Mouse (Mus musculus): ENCODE results near the gene Brd2. TPM values are rescaled to one million over a fixed set of nuclear protein-coding genes. Genes with fewer than 3 reads are reported as not detected.
A peak's percentile ranks its signal among the peaks of the same experiment; 100 is the strongest.

The Brd2 gene
- polyA plus RNA-seq, 1 experiment from 2014 or later: 144 TPM

DNA sequence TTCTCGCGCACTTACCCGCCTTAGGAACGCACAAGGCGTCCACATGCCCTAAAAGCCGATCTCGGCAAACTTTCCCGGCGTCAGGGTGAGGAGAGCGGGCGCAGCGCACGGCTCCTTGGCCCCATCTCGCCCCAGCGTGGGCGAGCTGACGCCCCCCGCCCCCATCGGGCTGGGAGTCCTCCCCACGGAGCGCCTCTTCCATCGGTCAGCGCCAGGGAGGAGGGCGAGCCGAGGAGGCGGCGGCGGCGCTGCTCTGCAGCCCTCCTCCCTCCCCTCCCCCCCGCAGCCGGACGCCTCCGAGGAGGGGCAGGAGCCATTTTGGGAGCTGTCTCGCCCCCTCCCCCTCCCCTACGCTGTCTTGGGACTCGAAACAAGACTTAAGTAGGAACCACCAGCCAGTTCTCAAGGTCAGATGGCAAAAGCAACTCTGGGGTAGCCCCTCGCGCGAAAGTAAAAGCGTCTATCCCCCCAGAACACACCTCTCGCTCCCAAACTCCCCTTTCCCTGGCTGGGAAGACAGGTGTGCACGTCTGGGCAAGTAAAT lies 2.2 kb downstream of the Brd2 start:
- ATAC-seq (ENCODE audit: low FRiP score, low read depth): peak; percentile 10
- Histone ChIP-seq H3K4me2 (replicated peaks) (peak overlapping the region; percentile 98), H3K9me3 (no peaks in the 10 kb centered on the region), H3K4me1 (peaks cover 31% of the 10 kb centered on the region), H3K9ac (replicated peaks) (peak overlapping the region; percentile 98), H3K27ac (replicated peaks) (peak overlapping the region; percentile 100), H3K4me3 (peak overlapping the region; percentile 99), H3K36me3 (peaks cover 25% of the 10 kb centered on the region), H3K27me3 (no peaks in the 10 kb centered on the region)
- under 1% methylated on average over 38 of the region's 42 CpGs for WGBS

DNA sequence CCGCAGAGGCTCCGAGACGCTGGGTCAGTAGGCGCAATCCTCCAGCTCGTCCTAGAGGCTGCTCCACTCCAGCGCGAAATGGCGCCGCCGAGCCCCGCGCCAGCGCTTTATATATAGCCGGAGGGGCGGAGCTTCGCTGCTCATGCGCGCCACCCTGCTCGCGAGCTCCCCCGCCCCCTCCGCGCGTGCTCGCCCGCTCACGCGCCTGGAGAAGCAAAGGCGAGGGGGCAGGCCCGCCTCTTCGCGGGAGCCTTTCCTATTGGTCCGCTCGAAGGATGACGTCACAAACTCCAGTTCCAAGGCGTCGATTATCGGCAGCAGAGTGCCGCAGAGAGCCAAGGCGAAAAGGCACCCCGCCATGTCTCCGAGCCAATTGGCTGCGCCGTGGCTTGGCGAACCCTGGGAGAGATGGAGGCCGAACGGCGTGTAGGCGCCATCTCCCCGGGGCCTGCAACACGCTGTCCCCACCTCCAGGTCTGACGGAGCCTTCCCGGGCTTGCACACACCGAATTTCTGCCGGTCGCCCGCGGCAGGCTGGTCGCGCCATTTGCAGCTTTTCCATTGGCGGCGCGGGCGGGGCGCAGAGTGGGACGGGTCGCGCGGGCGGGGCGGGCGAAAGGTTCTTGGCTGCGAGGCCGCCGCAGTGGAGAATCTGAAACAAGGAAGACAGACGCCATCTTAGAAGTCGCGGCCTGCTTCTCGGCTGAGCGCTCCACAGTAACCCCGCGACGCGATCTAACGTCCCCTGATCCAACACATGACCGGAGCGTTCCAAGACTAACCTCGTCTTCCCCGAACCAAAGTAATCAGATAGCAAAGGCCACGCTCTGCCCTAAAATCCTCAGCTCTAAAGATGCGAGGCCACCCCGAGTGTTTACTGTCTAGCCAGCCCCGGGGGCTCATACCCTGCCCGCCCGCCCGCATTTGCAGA lies 2.9 kb downstream of the Brd2 start, which contains the start of gene H2-DMa:
TSS of gene H2-DMa (plus strand) at position 293 of the 931 bp plus-strand sequence.
- Histone ChIP-seq H3K4me1 (peaks cover 36% of the 10 kb centered on the region), H3K27me3 (no peaks in the 10 kb centered on the region), H3K4me2 (replicated peaks) (peak within 1 kb of the TSS; percentile 98), H3K9ac (replicated peaks) (peak within 1 kb of the TSS; percentile 98), H3K36me3 (peaks cover 32% of the 10 kb centered on the region), H3K9me3 (no peaks in the 10 kb centered on the region), H3K4me3 (peak within 1 kb of the TSS; percentile 99), H3K27ac (replicated peaks) (peak within 1 kb of the TSS; percentile 100)
- under 1% methylated on average over 96 of the region's 96 CpGs for WGBS
- peak; percentile 71 for ATAC-seq (ENCODE audit: low FRiP score, low read depth)

DNA sequence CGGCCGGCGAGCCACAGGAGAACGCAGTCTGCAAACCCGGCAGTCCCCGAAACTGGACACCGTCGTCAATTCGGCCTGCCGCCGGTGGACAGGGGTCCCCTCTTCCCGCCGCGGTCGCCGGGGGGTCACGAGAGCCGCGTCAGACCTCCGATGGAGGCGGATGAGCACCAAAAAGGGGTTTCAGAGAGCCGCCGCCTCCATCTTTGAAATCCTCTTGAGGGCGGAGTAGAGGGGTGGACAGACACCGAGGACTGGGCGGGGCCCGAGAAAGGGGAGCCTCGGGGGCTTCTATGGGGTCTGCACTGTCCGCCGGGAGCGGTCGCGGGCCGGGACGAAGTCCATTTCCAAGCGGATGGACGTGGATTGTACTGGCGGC lies 3.6 kb downstream of the Brd2 start:
- Histone ChIP-seq H3K36me3 (peaks cover 39% of the 10 kb centered on the region), H3K4me3 (peak overlapping the region; percentile 99)
- WGBS: under 1% methylated on average over 38 of the region's 38 CpGs

DNA sequence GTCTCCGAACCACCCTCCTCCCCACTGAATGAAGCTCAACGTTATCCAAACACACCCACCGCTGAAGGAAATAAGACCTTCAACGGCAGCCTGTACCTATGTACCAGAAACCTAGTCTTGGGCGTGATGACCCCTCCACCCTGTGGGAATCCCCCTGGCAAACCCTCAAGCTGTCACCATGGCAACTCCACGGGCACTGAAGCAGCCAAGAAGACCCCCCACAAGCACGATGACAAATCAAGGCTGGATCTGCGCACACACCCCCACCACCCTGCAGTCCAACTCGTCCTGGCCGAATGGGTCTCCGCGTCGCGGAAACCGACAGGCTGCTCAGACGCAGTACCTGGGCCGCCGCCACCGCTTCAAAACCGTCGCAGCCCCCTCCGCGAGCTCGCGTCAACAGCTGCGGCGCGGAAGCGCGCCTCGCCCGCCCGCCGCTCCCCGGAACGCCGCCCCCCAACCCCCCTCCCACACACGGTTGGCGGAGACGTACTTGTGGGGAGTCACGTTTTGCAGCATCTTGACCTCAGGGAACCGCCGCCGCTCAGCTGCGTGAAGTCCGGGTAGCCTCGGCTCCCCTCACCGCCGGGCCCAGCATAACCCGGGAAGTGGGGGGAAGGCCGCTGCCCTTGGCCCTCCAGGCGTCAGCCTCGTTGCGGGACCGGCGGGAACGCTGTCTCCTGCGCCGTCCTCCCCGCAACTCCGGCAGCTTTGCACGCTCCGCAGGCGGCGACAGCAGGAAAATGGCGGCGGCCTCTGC lies 4.1 kb downstream of the Brd2 start:
- H3K27ac ChIP-seq (replicated peaks): peak overlapping the region; percentile 100
- H3K9me3 ChIP-seq: no peaks in the 10 kb centered on the region
- under 1% methylated on average over 67 of the region's 67 CpGs for WGBS
- H3K9ac ChIP-seq (replicated peaks): peak overlapping the region; percentile 96
- peaks cover 28% of the 10 kb centered on the region for H3K4me1 ChIP-seq
- H3K27me3 ChIP-seq: no peaks in the 10 kb centered on the region
- H3K4me3 ChIP-seq: peak overlapping the region; percentile 99
- ATAC-seq (ENCODE audit: low FRiP score, low read depth): no peak
- peak overlapping the region; percentile 98 for H3K4me2 ChIP-seq (replicated peaks)
- H3K36me3 ChIP-seq: peaks cover 44% of the 10 kb centered on the region

More for the DNA sequence above, 3.6 kb downstream of the Brd2 start:
- ATAC-seq (ENCODE audit: low FRiP score, low read depth): no peak
- peak overlapping the region; percentile 98 for H3K4me2 ChIP-seq (replicated peaks)
- no peaks in the 10 kb centered on the region for H3K27me3 ChIP-seq
- H3K9ac ChIP-seq (replicated peaks): peak overlapping the region; percentile 96
- H3K27ac ChIP-seq (replicated peaks): peak overlapping the region; percentile 100
- no peaks in the 10 kb centered on the region for H3K9me3 ChIP-seq
- H3K4me1 ChIP-seq: peaks cover 33% of the 10 kb centered on the region

DNA sequence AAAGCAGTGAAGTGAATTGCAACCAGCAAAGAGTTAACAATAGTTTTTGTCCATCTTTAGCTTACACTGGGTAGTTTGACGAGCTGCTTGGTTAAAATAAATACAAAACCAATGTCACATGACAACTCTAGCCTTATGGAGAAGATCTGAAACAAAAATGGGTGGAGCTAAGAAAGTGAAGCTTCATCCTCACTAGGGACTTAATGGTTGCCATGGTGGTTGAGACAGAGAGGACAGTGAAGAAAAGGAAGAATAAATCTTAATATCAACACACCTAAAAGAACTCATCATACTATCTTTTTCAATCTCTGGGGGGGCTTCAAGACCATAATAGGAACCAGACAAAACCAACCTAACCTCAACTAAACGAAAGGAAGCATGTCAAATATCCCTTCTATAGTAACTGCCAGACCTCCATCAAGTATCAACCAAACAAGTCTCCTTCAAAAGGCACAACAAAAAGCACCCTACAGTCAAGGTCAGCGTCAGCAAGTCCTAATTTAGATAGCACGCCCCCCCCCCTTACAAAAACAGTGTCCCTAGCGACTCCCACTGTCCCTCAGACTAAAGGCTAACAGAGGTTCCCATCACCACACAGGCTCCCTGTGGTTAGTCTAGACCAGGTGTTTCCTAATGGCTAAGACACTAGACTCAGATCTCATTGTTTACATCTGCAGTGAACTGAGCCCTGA lies 4.9 kb downstream of the Brd2 start:
- H3K27me3 ChIP-seq: no peaks in the 10 kb centered on the region
- H3K4me2 ChIP-seq (replicated peaks): peak overlapping the region; percentile 98
- H3K4me1 ChIP-seq: peaks cover 24% of the 10 kb centered on the region
- 0% methylated on average over 5 of the region's 5 CpGs for WGBS
- peaks cover 51% of the 10 kb centered on the region for H3K36me3 ChIP-seq
- H3K9ac ChIP-seq (replicated peaks): peak overlapping the region; percentile 96
- H3K9me3 ChIP-seq: no peaks in the 10 kb centered on the region
- ATAC-seq (ENCODE audit: low FRiP score, low read depth): no peak
- H3K27ac ChIP-seq (replicated peaks): peak overlapping the region; percentile 100
- peak overlapping the region; percentile 99 for H3K4me3 ChIP-seq

DNA sequence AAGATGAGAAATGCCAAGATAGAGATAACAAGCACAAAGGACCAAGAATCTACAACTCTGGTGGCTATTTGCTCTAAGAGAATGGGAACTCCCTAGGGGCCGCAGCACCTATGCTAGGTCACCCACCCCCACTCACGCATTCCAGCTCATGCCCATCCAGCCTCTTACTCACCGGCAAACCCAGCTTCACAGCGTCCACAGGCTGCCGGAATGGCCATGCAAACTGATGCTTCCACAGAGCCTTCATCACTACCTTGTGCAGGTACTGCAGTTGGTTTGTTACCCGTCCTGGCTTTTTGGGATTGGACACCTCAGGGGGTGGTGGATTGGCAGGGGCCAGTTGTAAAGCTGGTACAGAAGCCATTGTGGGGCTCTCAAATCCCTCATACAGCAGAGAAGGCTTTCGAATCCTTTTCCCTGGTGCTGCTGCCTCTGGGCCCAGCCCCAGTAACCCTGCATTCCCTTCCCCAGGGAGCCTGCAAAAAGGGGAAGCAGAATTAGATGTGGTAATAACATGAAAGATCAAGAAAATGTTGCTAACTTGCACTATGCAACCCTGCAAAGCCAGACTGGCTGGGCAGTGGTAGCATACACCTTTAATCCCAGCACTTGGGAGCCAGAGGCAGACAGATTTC lies 5.6 kb downstream of the Brd2 start:
- Histone ChIP-seq H3K4me1 (peaks cover 24% of the 10 kb centered on the region), H3K4me3 (peak overlapping the region; percentile 99), H3K36me3 (peaks cover 59% of the 10 kb centered on the region), H3K9ac (replicated peaks) (peak overlapping the region; percentile 96), H3K9me3 (no peaks in the 10 kb centered on the region), H3K27me3 (no peaks in the 10 kb centered on the region), H3K4me2 (replicated peaks) (peak overlapping the region; percentile 98), H3K27ac (replicated peaks) (peak overlapping the region; percentile 22; the same call in 1 of the 2 replicates)
- ATAC-seq (ENCODE audit: low FRiP score, low read depth): no peak
- 39% methylated on average over 7 of the region's 7 CpGs for WGBS

DNA sequence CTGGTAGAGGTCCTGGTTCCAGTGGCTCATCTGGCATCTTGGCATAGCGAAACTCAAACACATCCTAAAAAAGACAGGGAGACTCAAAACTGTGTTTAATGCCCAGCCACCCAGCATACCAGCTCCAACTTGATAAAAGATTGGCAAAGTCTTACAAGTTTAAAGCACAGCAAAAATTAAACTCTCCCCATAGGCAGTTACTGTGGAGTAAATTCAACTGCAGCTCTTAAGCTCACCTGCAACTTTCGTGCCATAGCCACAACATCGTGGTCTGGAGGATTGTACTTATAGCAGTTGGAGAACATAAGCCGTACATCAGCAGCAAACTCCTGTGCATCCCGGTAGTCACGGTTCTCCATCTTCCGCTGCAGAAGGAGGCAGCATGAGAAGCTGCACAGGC lies 8.3 kb downstream of the Brd2 start:
- ATAC-seq (ENCODE audit: low FRiP score, low read depth): no peak
- H3K27ac ChIP-seq (replicated peaks): no peak overlapping the region
- H3K4me3 ChIP-seq: no peak overlapping the region
- no peaks in the 10 kb centered on the region for H3K9me3 ChIP-seq
- H3K36me3 ChIP-seq: peaks cover 82% of the 10 kb centered on the region
- H3K9ac ChIP-seq (replicated peaks): no peak overlapping the region
- 93% methylated on average over 7 of the region's 7 CpGs for WGBS
- H3K4me1 ChIP-seq: peaks cover 24% of the 10 kb centered on the region
- no peak overlapping the region for H3K4me2 ChIP-seq (replicated peaks)
- no peaks in the 10 kb centered on the region for H3K27me3 ChIP-seq

DNA sequence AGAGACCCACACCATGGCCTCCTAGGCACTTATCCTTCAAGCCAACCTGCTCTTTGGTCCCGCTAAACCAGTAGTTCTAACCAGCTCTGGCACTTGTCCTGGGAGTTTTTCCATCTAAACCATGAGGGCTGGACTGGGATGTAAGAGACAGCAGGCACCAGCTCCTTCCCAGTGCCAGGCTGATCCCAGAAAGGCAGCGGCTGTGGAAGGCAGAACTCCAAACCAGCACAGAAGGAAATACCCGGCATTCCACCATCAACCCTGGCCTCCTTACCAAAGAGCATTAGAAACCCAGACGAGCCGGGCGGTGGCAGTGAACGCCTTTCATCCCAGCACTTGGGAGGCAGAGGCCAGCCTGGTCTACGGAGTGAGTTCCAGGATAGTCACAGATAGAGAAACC lies 12.1 kb downstream of the Brd2 start:
- H3K9ac ChIP-seq (replicated peaks): no peak overlapping the region
- H3K9me3 ChIP-seq: no peaks in the 10 kb centered on the region
- peaks cover 63% of the 10 kb centered on the region for H3K36me3 ChIP-seq
- H3K4me3 ChIP-seq: no peak overlapping the region
- 0 out of 2 replicates have a peak, but pooled peaks cover 5% of the 10 kb centered on the region for H3K4me1 ChIP-seq
- no peak overlapping the region for H3K4me2 ChIP-seq (replicated peaks)
- H3K27me3 ChIP-seq: no peaks in the 10 kb centered on the region
- H3K27ac ChIP-seq (replicated peaks): 0 out of 2 replicates have a peak overlapping the region, but pooled peaks have one; percentile 21
- no peak for ATAC-seq (ENCODE audit: low FRiP score, low read depth)
- 65% methylated on average over 8 of the region's 8 CpGs for WGBS

DNA sequence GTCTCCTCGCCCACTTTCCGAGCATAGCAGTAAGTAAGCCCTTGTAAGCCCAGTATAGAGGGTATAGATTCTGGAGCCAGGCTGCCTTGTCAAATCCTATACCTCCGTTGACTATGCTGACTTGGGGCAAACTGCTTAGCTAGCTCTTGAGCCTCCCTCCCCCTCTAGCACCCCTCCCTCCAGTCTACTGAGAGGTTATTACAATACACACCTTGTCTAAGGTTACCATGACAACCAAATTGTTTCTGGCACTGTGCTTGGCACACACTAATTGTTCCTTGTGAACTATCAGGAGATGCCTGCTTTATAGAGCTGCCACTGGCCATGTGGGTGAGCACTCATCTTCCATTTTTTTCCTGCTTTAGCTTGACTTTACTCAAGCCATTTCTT lies 12.6 kb downstream of the Brd2 start:
- 0 out of 2 replicates have a peak, but pooled peaks cover under 1% of the 10 kb centered on the region for H3K4me1 ChIP-seq
- no peaks in the 10 kb centered on the region for H3K27me3 ChIP-seq
- WGBS: 70% methylated on average over 3 of the region's 3 CpGs
- H3K4me3 ChIP-seq: no peak overlapping the region
- H3K27ac ChIP-seq (replicated peaks): 0 out of 2 replicates have a peak overlapping the region, but pooled peaks have one; percentile 21
- H3K9me3 ChIP-seq: no peaks in the 10 kb centered on the region
- no peak for ATAC-seq (ENCODE audit: low FRiP score, low read depth)
- H3K9ac ChIP-seq (replicated peaks): no peak overlapping the region
- H3K4me2 ChIP-seq (replicated peaks): no peak overlapping the region
- peaks cover 58% of the 10 kb centered on the region for H3K36me3 ChIP-seq

DNA sequence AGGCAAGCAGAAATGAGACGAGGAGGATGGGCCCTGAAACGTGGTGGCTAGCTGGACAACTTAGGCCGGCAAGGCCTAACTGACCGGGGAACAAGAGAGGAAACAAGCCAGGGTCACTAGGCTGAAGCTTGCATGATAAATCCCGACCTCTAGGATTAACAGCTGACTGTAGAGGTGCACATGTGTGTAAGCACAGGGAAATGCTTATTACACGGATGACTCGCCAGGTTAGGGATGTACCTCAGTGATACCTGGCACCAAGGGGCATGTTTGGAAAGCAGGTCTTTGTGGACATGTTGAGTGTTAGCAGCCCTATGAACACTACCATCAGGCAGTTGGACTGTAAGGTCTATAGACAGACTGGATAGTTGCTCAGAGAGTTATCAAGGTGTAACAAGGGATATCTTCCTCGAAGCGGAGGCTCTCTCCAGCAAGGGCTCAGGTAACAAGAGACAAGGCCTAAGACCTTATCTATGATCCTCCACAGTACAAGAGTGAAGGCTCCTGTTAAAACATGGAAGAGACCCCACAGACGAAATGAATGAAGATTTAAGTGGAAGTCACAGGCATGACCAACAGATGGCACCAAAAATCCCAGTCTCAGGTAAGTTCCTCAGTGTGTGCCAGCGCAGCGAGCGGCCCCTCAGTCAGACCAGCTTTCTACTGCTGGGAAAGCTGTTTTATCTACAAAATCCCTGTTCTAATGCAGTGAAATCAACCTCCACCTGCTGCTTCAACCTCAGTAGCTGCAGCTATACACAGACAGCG lies 13.2 kb downstream of the Brd2 start:
- Histone ChIP-seq H3K9me3 (no peaks in the 10 kb centered on the region), H3K27ac (replicated peaks) (0 out of 2 replicates have a peak overlapping the region, but pooled peaks have one; percentile 21)

More for the DNA sequence above, 13.2 kb downstream of the Brd2 start:
- WGBS: 80% methylated on average over 14 of the region's 14 CpGs
- no peak for ATAC-seq (ENCODE audit: low FRiP score, low read depth)
- Histone ChIP-seq H3K27me3 (no peaks in the 10 kb centered on the region), H3K4me3 (no peak overlapping the region), H3K9ac (replicated peaks) (no peak overlapping the region; the same call in 1 of the 2 replicates), H3K4me1 (no peaks in the 10 kb centered on the region), H3K36me3 (peaks cover 52% of the 10 kb centered on the region), H3K4me2 (replicated peaks) (no peak overlapping the region)
